Mouse (Mus musculus): ENCODE data around the gene Olfr1221.

DNA sequence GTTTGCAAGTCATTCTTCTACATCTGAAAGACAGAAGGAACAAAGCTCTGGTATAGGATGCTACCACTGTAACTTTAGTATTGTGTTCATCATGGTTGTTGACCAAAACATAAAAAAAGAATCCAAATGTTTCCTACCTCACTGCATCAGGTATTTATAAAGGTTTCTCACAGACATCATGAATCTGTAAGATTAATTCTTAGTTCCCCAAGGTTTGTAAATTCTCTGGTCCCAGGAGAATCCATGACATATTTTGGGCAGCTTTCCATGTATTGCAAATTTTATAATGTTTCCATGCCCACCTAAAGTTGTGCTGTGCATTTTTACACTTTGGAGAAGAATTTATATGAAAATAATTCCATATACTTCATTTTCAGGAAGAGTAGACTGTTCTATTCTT is 56.0 kb downstream of the Olfr1221 start, which contains the start of gene Olfr1218:
- TF ChIP-seq POLR2AphosphoS5 (IDR thresholded peaks at IDR 0.05; ENCODE audit: insufficient replicate concordance, low read depth, low read length) (no peak), CTCF (IDR thresholded peaks at IDR 0.05; ENCODE audit: low read depth, low read length) (no peak)

Data from G1E (cell line).